Mouse (Mus musculus): ENCODE results near the gene Decr2. TPM values are rescaled to one million over a fixed set of nuclear protein-coding genes. Genes with fewer than 3 reads are reported as not detected.

Gene Decr2
- polyA plus RNA-seq, 2 experiments, result 19.0 to 32.5 TPM

GRCm38 (mm10) chr17:26054133-26054845, 35.8 kb downstream of the Decr2 start:
- TF ChIP-seq POLR2A (IDR thresholded peaks at IDR 0.05; ENCODE audit: borderline replicate concordance, extremely low read depth, insufficient read depth, insufficient read length), result no peak
- Histone ChIP-seq H3K27ac (replicated peaks; ENCODE audit: low read depth, low read length) (no peak overlapping the region), H3K9me3 (ENCODE audit: control insufficient read depth, low read length) (no peaks in the 10 kb centered on the region), H3K4me2 (replicated peaks; ENCODE audit: low read depth, low read length, severe bottlenecking) (no peak overlapping the region), H3K4me3 (replicated peaks; ENCODE audit: low read length) (no peak overlapping the region), H3K4me1 (ENCODE audit: control insufficient read depth, insufficient read depth, low read length) (peaks cover 7% of the 10 kb centered on the region), H3K9ac (ENCODE audit: low read depth, low read length, severe bottlenecking) (no peak overlapping the region), H3K27me3 (ENCODE audit: control insufficient read depth, insufficient read depth, low read length) (no peaks in the 10 kb centered on the region), H3K36me3 (ENCODE audit: control insufficient read depth, insufficient read depth, low read length) (peaks cover 24% of the 10 kb centered on the region)
- no peak for ATAC-seq (ENCODE audit: low FRiP score, low read depth)
- no peak for DNase-seq (ENCODE audit: low spot score)
- WGBS, result 29% methylated on average over 17 of the region's 17 CpGs

DNA sequence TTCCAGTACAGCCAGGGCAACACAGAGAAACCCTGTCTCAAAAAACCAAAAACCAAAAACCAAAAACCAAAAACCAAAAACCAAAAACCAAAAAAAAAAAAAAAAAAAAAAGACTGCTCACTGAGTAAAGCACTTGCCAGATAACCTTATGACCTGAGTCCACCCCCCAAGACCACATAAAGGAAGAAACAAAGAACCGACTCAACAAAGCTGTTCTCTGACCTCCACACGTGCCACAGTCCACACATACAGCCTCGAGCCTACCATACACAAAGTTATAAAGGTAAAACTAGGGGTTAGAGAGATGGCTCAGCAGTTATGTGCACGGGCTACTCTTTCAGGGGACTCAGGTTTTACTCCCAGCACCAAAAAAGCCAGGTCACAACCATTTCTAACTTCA, 37.4 kb downstream of the Decr2 start:
- no peak overlapping the region for H3K4me2 ChIP-seq (replicated peaks; ENCODE audit: low read depth, low read length, severe bottlenecking)
- no peak for TF ChIP-seq POLR2A (IDR thresholded peaks at IDR 0.05; ENCODE audit: borderline replicate concordance, extremely low read depth, insufficient read depth, insufficient read length)
- H3K4me1 ChIP-seq (ENCODE audit: control insufficient read depth, insufficient read depth, low read length), result peaks cover 7% of the 10 kb centered on the region
- DNase-seq (ENCODE audit: low spot score), result no peak
- no peak overlapping the region for H3K27ac ChIP-seq (replicated peaks; ENCODE audit: low read depth, low read length)
- no peak overlapping the region for H3K9ac ChIP-seq (ENCODE audit: low read depth, low read length, severe bottlenecking)
- WGBS, result 87% methylated on average over 4 of the region's 4 CpGs
- H3K36me3 ChIP-seq (ENCODE audit: control insufficient read depth, insufficient read depth, low read length), result peaks cover 13% of the 10 kb centered on the region
- no peaks in the 10 kb centered on the region for H3K9me3 ChIP-seq (ENCODE audit: control insufficient read depth, low read length)
- H3K27me3 ChIP-seq (ENCODE audit: control insufficient read depth, insufficient read depth, low read length), result no peaks in the 10 kb centered on the region
- no peak for ATAC-seq (ENCODE audit: low FRiP score, low read depth)
- H3K4me3 ChIP-seq (replicated peaks; ENCODE audit: low read length), result no peak overlapping the region

GRCm38 (mm10) chr17:26052074-26052473, 38.1 kb downstream of the Decr2 start:
- no peak for DNase-seq (ENCODE audit: low spot score)
- Histone ChIP-seq H3K4me2 (replicated peaks; ENCODE audit: low read depth, low read length, severe bottlenecking) (no peak overlapping the region), H3K27me3 (ENCODE audit: control insufficient read depth, insufficient read depth, low read length) (no peaks in the 10 kb centered on the region), H3K9me3 (ENCODE audit: control insufficient read depth, low read length) (no peaks in the 10 kb centered on the region), H3K4me3 (replicated peaks; ENCODE audit: low read length) (no peak overlapping the region), H3K9ac (ENCODE audit: low read depth, low read length, severe bottlenecking) (no peak overlapping the region), H3K27ac (replicated peaks; ENCODE audit: low read depth, low read length) (no peak overlapping the region), H3K4me1 (ENCODE audit: control insufficient read depth, insufficient read depth, low read length) (peaks cover 7% of the 10 kb centered on the region), H3K36me3 (ENCODE audit: control insufficient read depth, insufficient read depth, low read length) (peaks cover 8% of the 10 kb centered on the region)
- ATAC-seq (ENCODE audit: low FRiP score, low read depth), result no peak
- 92% methylated on average over 4 of the region's 4 CpGs for WGBS
- TF ChIP-seq POLR2A (IDR thresholded peaks at IDR 0.05; ENCODE audit: borderline replicate concordance, extremely low read depth, insufficient read depth, insufficient read length), result no peak

DNA sequence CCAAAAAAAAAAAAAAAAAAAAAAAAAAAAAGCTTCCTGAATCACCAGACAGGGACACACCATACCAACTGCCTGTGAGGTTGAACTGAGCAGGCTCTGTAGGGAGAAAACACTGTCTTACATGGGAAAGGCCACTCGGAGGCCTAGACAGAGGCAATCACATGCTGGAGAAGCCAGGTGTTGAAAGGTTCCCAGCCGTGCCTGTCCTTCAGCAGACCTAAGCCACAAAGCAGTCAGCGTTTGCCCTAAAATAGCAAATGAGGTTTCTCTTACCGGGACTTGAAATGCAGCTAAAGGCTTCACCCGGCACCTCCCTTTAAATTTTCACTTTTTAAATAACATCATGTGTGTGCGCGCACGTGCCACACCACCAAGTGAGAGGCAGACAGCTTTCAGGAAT, 42.0 kb downstream of the Decr2 start:
- H3K4me2 ChIP-seq (replicated peaks; ENCODE audit: low read depth, low read length, severe bottlenecking), result no peak overlapping the region
- H3K9me3 ChIP-seq (ENCODE audit: control insufficient read depth, low read length), result no peaks in the 10 kb centered on the region
- no peak for TF ChIP-seq POLR2A (IDR thresholded peaks at IDR 0.05; ENCODE audit: borderline replicate concordance, extremely low read depth, insufficient read depth, insufficient read length)
- WGBS, result 85% methylated on average over 8 of the region's 8 CpGs
- no peak overlapping the region for H3K9ac ChIP-seq (ENCODE audit: low read depth, low read length, severe bottlenecking)
- H3K4me3 ChIP-seq (replicated peaks; ENCODE audit: low read length), result no peak overlapping the region
- DNase-seq (ENCODE audit: low spot score) (no peak), ATAC-seq (ENCODE audit: low FRiP score, low read depth) (no peak)
- peaks cover 3% of the 10 kb centered on the region; the same call in 1 of the 2 replicates for H3K4me1 ChIP-seq (ENCODE audit: control insufficient read depth, insufficient read depth, low read length)
- H3K27me3 ChIP-seq (ENCODE audit: control insufficient read depth, insufficient read depth, low read length), result no peaks in the 10 kb centered on the region
- H3K27ac ChIP-seq (replicated peaks; ENCODE audit: low read depth, low read length), result no peak overlapping the region
- peaks cover 3% of the 10 kb centered on the region for H3K36me3 ChIP-seq (ENCODE audit: control insufficient read depth, insufficient read depth, low read length)

DNA sequence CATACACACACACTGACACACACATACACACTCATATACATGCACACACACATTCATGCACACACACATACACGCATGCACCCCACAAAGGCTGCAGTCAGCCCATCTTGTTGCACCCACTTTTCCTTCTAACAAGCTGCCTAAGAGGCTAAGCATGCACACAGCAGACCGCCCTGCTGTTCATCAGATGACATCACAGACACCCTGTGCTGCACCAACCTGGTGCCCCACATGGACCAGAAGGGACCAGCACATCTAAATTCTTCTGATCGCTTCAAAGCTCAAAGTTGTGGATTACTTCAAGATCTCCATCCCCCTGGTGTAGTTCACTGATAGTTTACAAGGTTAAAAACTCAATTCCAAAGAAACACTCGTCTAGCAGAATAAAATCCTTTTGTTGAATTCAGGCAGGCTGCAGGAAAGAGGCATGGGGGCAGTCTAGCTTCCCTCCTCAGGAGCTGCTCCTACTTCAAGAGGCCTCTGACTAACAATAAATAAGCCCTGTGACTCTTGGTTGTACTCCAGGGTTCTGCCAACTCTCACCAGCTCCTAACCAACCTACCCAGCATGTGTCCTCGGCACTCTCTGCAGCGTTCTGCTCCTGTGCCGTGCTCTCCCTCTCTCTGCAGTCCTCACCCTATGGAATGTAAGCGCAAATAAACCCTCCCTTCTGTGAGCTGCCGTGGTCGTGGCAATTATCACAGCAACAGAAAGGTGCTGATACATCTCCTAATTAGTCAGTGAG, 43.7 kb downstream of the Decr2 start:
- no peaks in the 10 kb centered on the region for H3K9me3 ChIP-seq (ENCODE audit: control insufficient read depth, low read length)
- WGBS, result 59% methylated on average over 10 of the region's 10 CpGs

More for the DNA sequence above, 43.7 kb downstream of the Decr2 start:
- no peak for TF ChIP-seq POLR2A (IDR thresholded peaks at IDR 0.05; ENCODE audit: borderline replicate concordance, extremely low read depth, insufficient read depth, insufficient read length)
- H3K27ac ChIP-seq (replicated peaks; ENCODE audit: low read depth, low read length), result no peak overlapping the region
- H3K4me1 ChIP-seq (ENCODE audit: control insufficient read depth, insufficient read depth, low read length), result peaks cover 3% of the 10 kb centered on the region; the same call in 1 of the 2 replicates
- no peak overlapping the region for H3K4me2 ChIP-seq (replicated peaks; ENCODE audit: low read depth, low read length, severe bottlenecking)
- no peaks in the 10 kb centered on the region for H3K27me3 ChIP-seq (ENCODE audit: control insufficient read depth, insufficient read depth, low read length)
- no peak overlapping the region for H3K9ac ChIP-seq (ENCODE audit: low read depth, low read length, severe bottlenecking)
- H3K4me3 ChIP-seq (replicated peaks; ENCODE audit: low read length), result no peak overlapping the region
- no peaks in the 10 kb centered on the region; the same call in 1 of the 2 replicates for H3K36me3 ChIP-seq (ENCODE audit: control insufficient read depth, insufficient read depth, low read length)
- ATAC-seq (ENCODE audit: low FRiP score, low read depth) (no peak), DNase-seq (ENCODE audit: low spot score) (no peak)
